Mouse (Mus musculus) kidney, adult 2 months (tissue): ENCODE results near the gene Lrp11. TPM values are rescaled to one million over a fixed set of nuclear protein-coding genes. Genes with fewer than 3 reads are reported as not detected.
A peak's percentile ranks its signal among the peaks of the same experiment; 100 is the strongest.

ENCODE experiments used
- DNase-seq: peaks from one replicate; pipeline ENCODE4 v3.0.0; 2021
- H3K27ac ChIP-seq: fragments of 200-500 bp; 2 replicates; pipeline ENCODE4 v1.5.1; 2012; ENCODE audit warnings: low read depth, low read length, control low read depth, inconsistent platforms; ENCODE audit not compliant: insufficient read depth
- H3K27me3 ChIP-seq: fragments of 200-500 bp; replicated peaks from 2 replicates; pipeline ENCODE4 v1.6.1; 2012; ENCODE audit warnings: mild to moderate bottlenecking, moderate library complexity, low read length, inconsistent platforms; ENCODE audit not compliant: control insufficient read depth, insufficient read depth
- H3K36me3 ChIP-seq: fragments of 200-500 bp; 2 replicates; pipeline ENCODE4 v1.6.1; 2012; ENCODE audit warnings: mild to moderate bottlenecking, moderate library complexity, low read length, inconsistent platforms; ENCODE audit not compliant: control insufficient read depth, insufficient read depth
- H3K4me1 ChIP-seq: fragments of 200-500 bp; 2 replicates; pipeline ENCODE4 v1.6.1; 2011; ENCODE audit warnings: low read length; ENCODE audit not compliant: control insufficient read depth, insufficient read depth
- H3K4me3 ChIP-seq: fragments of 200-500 bp; 2 replicates; pipeline ENCODE4 v1.5.1; 2011; ENCODE audit warnings: mild to moderate bottlenecking, low read depth, low read length, control low read depth; ENCODE audit not compliant: insufficient read depth
- CTCF ChIP-seq: fragments of 200-500 bp; conservative IDR thresholded peaks from 2 replicates; pipeline ENCODE4 v1.5.1; 2011; ENCODE audit warnings: low read depth, mild to moderate bottlenecking, control low read depth, low read length, moderate library complexity, mixed read lengths; ENCODE audit not compliant: insufficient read depth, insufficient read length
- POLR2A ChIP-seq: fragments of 200-500 bp; IDR thresholded peaks from one replicate; pipeline ENCODE4 v1.6.1; 2011; ENCODE audit warnings: low read depth, low read length, control low read depth
- WGBS: fragments of 180-500 bp; shearing (Covaris S2); methylation state at CpG from one replicate; pipeline ENCODE4 v1.1.7; 2018; 5-methylcytosine and 5-hydroxymethylcytosine counted together
- polyA plus RNA-seq: library from polyadenylated mRNA; depleted of rRNA; stranded (reverse); fragments of >200 nt; gene quantifications from 2 replicates; pipeline ENCODE4 v1.2.3, GENCODE M21; 2012

The Lrp11 gene
- polyA plus RNA-seq, 1 experiment: 7.7 TPM

DNA sequence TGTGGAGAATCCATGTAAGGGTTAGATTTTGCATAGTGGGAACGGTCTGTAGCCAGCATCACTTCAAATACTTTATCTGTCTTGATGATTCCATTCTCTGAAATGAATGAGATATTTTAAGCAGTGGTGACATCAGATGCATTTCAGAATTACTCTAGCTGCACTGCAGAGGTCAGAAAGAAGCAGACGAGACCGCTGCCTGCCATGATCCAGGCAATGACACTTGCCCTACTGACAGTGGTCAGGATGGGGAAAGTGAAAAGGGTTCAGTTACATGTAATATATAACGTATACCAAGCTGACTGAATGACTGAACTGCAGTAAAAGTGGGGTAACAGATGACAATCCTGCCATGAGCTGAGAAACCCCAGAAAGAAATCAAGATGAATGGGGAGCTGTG lies 59.5 kb downstream of the Lrp11 start:
- WGBS: 77% methylated on average over 4 of the region's 4 CpGs
- Histone ChIP-seq H3K27ac (no peak overlapping the region), H3K4me3 (no peak overlapping the region)

GRCm38 (mm10) chr10:7651057-7651456 lies 61.5 kb downstream of the Lrp11 start:
- H3K27me3 ChIP-seq: no peaks in the 10 kb centered on the region
- DNase-seq: no peak
- TF ChIP-seq CTCF: no peak
- no peak for TF ChIP-seq POLR2A
- H3K27ac ChIP-seq: no peak overlapping the region
- H3K36me3 ChIP-seq: peaks cover 3% of the 10 kb centered on the region; the same call in 1 of the 2 replicates
- peaks cover under 1% of the 10 kb centered on the region; the same call in 1 of the 2 replicates for H3K4me1 ChIP-seq
- H3K4me3 ChIP-seq: no peak overlapping the region
- WGBS: 74% methylated on average over 2 of the region's 2 CpGs

More for the DNA sequence above, 59.5 kb downstream of the Lrp11 start:
- DNase-seq: no peak
- Histone ChIP-seq H3K27me3 (no peaks in the 10 kb centered on the region), H3K36me3 (peaks cover 5% of the 10 kb centered on the region), H3K4me1 (no peaks in the 10 kb centered on the region)
- TF ChIP-seq POLR2A: no peak
- TF ChIP-seq CTCF: no peak

GRCm38 (mm10) chr10:7662471-7663141 lies 73.0 kb downstream of the Lrp11 start:
- Histone ChIP-seq H3K4me1 (no peaks in the 10 kb centered on the region; the same call in 1 of the 2 replicates), H3K36me3 (no peaks in the 10 kb centered on the region), H3K27me3 (no peaks in the 10 kb centered on the region), H3K27ac (peak overlapping the region; percentile 95), H3K4me3 (peak overlapping the region; percentile 89)
- WGBS: under 1% methylated on average over 44 of the region's 44 CpGs
- TF ChIP-seq POLR2A: no peak
- no peak for TF ChIP-seq CTCF
- no peak for DNase-seq

- under 1% methylated on average over 64 of the region's 64 CpGs for WGBS
These were observed 73.8 kb downstream of the Lrp11 start for GRCm38 (mm10) chr10:7663159-7664026.

DNA sequence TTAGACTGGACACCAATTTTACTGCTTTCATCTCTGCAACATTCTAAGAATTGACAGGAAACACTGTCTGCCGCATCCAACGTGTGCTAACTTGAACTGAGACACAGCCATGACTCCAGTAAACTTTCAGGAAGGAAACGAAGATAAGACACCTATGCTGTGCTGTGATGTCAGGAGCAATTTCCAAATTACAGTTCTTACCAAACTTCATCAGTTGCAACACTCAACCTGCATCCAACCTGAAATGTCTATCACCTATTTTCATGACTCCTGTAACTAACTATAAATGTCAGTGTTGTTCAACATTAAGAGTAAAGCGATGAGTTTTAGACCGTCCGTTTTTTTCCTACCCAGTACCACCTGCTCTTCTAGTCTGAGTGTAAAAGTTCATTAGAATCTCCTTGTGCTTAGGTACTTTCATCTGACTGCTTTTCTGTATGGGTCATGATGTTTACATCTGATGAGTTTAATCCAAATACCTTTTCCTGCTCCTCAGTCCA lies 74.5 kb downstream of the Lrp11 start:
- H3K27me3 ChIP-seq: no peaks in the 10 kb centered on the region
- 37% methylated on average over 6 of the region's 6 CpGs for WGBS
- no peak for TF ChIP-seq POLR2A
- TF ChIP-seq CTCF: no peak
- H3K27ac ChIP-seq: peak overlapping the region; percentile 95
- no peaks in the 10 kb centered on the region for H3K36me3 ChIP-seq
- no peak for DNase-seq
- peak overlapping the region; percentile 89 for H3K4me3 ChIP-seq
- H3K4me1 ChIP-seq: no peaks in the 10 kb centered on the region; the same call in 1 of the 2 replicates

More at GRCm38 (mm10) chr10:7663159-7664026, 73.8 kb downstream of the Lrp11 start:
- Histone ChIP-seq H3K36me3 (no peaks in the 10 kb centered on the region), H3K4me1 (no peaks in the 10 kb centered on the region; the same call in 1 of the 2 replicates), H3K27me3 (no peaks in the 10 kb centered on the region), H3K27ac (peak overlapping the region; percentile 95), H3K4me3 (peak overlapping the region; percentile 89)
- TF ChIP-seq POLR2A (peak; percentile 63), CTCF (no peak)
- DNase-seq: peak; percentile 95

- no peak overlapping the region for H3K4me3 ChIP-seq
- no peak overlapping the region for H3K27ac ChIP-seq
- H3K36me3 ChIP-seq: no peaks in the 10 kb centered on the region
- H3K4me1 ChIP-seq: no peaks in the 10 kb centered on the region; the same call in 1 of the 2 replicates
- no peak for TF ChIP-seq POLR2A
- no peak for TF ChIP-seq CTCF
- DNase-seq: no peak
- 86% methylated on average over 1 of the region's 1 CpGs for WGBS
- no peaks in the 10 kb centered on the region for H3K27me3 ChIP-seq
These were observed 75.3 kb downstream of the Lrp11 start for GRCm38 (mm10) chr10:7664889-7665288.
